Mouse (Mus musculus) right cerebral cortex, adult 2 months (tissue): ENCODE measurements at regions not wholly inside any gene's neighbourhood (a gene's known extent, or its start where the extent isn't known, plus 50 kb on each side); places are given as distances from the start of the nearest gene placed in this dataset.

Source experiments
- DNase-seq, 2 experiments: peaks; one replicate each; pipeline ENCODE4 v3.0.0; 2021 to 2022; ENCODE audit warnings: low spot score in 2 of 2

DNA sequence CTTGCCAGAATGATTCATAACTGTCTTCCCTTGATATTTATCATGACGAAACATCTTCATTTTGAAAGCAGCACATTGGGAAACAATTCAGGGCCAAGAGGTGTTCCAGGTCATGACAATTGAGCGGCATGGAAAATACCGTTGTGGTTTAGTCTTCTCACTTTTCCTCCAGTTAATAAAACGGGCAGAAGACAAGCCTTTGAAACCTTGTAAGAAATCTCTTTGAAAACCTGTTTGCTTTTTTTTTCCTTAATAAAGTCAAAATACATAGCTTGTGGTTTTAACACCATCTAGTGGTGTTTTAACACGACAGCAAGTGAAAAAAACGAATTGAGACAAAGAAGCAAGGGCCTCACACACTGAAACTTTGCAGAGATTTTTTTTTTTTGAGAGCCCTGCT is 1389.0 kb upstream of the Acvr2a start:
- DNase-seq = peak; percentile 7 to 10

DNA sequence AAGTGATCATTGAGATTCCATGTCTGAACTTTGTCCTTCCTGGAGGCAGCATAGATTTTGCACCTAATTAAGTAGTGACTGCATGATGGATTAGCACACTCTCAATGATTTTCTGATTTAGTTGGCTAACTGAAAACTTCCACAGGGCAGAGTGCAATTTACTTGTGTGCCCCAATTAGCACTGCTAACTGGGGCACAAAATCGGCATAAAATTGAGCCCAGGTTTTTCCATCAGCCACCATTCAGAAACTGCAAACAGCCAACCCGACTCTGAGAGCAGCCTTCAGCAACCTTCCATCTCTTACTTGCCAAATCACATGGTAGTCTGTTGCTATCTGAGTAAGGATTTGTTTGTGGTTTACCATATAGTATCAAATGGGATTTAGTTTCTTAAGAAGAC is 1384.1 kb upstream of the Acvr2a start:
- no peak for DNase-seq

DNA sequence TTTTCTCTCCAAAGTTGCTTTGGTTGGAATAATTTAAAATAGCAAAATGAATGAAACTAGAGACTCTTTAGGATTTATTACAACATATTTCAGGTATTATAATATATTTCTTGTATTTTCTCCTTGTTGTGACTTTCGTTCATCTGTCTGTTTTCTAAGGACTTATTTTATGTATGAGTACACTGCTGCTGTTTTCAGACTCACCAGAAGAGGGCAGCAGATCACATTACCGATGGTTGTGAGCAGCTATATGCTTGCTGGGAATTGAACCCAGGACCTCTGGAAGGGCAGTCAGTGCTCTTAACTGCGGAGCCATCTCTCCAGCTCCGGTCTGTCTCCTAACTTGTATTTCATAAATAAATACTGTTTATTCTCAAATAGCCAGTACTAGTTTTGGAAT is 1347.9 kb upstream of the Acvr2a start:
- DNase-seq = no peak

DNA sequence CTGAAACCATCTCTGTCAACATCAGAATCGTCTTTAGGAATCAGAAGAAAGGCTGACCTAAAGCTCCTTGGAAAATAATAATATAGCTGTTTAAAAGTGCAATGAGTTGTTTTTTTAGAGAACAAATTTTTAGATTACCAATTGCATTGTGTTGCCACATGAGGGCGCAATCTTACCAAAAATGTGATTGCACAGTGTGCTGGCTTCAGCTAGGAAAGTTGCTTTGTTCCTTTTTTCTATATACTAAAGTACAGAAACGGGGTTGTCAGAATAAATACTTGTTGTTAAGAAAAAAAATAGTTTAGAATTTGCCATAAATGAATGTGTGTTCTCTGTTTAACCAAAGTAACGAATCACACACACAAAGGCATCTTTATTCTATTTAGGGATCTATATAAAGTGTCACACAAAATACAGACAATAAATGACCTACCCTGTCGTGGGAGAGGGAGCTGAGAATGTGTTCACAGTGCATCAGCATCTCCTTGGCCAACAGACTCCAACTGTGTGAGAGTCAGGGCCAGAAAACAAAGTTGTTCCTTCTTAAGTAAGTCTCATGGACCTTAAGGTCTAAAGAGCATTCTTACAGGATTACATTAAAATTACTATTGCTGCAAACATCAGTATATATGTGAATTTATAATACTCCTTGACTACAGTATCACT is 1321.9 kb upstream of the Acvr2a start:
- DNase-seq = peak; percentile 13 to 70
